Mouse (Mus musculus): ENCODE results near the gene Arid3a.
"Not testable (repeated sequence)": the region's sequence is repeated elsewhere in the genome, so short reads cannot be mapped to it uniquely, and the experiment has no call there.

Gene Arid3a

DNA sequence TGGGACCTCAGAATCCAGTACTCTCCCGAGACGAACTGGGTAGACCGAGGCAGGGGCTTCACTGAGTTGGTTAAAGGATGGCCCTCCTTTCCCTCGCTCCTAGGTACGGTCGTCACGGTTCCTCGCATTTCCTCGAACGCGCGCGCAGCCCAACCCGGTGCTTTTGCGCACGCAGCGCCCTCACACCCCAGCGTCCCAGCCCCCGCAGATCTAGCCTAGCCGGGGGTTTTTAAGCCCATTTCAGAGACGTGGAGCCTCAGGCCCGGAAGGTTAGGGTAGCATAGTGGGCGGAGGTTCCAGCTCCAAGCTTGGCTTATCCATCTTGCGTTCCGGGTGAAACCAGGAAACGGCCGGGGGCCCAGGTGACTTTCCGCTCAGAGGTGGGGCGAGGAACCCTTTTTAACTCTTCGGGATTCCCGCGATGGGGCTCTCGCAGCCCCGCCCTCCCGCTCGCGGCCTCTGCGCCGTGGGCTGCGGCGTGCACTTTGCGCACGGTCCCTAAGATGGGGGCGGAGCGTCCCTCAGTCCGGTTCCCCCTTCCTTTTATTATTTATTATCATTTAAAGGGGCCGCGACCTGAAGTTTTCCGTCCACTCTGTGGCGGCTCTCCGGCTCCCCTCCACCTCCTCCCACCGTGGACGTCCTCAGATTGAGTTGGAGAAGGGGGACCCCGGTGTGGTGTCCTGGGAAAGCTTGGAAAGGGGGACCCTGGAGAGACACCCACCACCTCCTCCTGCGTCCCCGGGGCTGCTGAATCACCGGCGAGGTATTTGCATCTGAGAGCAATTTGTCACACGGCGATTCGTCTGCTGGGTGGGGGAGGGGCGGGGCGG, at the start of gene Arid3a:
TSS of gene Arid3a (plus strand) at position 553 of the 833 bp plus-strand sequence.
- peak; percentile 91 for DNase-seq (ENCODE audit: low spot score)

DNA sequence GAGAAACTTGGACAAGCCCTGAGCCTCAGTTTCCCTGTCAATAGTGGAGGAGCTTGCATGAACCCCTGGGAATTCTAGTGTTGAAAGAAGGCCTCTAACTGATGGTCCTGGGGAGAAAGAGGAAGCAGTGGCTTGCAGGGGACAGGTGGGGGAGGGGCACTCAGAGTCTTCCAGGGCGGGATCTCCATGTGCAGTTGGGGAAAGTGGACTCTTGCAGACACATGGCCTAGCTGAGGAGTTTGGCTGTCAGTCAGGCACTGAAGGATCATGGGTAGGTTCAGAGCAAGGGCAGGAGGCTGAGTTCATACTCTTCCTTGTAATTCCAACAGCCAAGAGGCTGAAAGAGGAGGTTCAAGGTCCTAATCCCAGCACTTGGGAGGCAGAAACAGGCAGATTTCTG, 49.7 kb upstream of the Arid3a start:
- DNase-seq (ENCODE audit: low spot score): no peak

DNA sequence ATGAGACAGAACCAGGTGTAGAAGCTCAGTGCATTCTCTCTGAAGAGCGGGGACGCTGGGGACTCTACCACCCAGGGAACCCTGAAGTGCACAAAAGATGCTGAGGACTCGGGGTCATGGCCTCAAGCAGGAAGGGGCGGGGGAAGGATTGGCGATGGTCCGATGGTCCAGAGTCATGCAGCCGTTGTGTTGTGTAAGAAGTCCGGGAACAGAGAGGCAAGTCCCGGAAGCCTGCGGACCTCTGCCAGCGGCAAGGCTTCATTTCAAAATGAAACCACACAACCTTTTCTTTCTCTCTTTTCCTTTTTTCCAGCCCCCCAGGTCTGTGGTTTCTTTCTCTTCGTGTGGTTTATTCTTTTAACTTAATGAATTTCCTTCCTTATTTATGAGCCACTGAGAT, 49.1 kb upstream of the Arid3a start:
- DNase-seq (ENCODE audit: low spot score): peak; percentile 71

DNA sequence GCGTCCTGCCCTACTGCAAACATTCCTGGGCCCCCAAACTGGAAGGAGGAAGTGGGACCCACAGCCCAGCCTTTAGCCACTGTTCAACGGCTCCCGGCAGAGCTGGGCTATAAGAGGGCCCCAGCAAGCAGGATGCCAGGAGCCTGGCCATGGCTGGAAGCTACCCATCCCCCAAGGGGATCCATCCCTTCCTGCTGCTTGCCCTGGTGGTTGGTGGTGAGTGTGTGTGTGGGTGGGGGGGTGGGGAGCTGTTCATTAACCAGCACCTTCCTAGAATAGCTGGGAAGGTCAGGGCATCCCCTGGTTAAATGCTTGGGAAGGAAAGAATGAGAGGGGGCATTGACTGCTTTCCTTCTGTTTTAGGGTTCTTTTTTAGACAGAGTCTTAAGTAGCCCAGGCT, 47.3 kb upstream of the Arid3a start:
- DNase-seq (ENCODE audit: low spot score): no peak

DNA sequence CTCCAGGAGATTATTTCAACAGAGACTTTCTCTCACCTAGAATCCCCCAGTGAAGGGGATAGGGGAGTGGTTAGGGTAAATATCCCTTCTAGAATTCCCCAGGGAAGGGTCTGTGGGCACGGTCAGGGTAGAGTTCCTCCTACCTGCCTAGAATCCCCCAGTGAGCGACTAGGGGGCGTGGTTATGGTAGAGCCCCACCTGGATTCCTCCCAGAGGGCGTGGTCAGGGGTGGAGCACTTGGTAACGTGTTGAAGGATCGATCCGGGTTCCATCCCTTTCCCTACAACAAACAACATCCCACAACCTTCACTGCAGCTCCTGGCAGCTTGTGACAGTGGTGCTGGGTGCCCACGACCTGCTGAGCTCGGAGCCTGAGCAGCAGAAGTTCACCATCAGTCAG, 46.1 kb upstream of the Arid3a start:
- DNase-seq (ENCODE audit: low spot score): no peak

DNA sequence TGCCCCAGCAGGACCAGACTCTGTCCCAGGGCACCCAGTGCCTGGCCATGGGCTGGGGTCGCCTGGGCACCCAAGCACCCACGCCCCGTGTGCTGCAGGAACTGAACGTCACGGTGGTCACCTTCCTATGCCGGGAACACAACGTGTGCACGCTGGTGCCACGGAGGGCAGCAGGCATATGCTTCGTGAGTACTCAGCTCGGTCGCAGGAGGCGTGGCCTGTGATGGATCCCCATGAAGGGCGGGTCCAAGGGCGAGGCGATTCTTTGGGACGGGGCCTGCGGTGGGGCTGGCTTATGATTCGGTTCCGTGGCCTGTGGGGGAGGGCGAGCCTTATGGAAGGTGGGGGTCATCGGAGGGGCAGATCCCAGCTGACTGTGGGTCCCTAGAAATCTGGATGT, 44.9 kb upstream of the Arid3a start:
- DNase-seq (ENCODE audit: low spot score): no peak

DNA sequence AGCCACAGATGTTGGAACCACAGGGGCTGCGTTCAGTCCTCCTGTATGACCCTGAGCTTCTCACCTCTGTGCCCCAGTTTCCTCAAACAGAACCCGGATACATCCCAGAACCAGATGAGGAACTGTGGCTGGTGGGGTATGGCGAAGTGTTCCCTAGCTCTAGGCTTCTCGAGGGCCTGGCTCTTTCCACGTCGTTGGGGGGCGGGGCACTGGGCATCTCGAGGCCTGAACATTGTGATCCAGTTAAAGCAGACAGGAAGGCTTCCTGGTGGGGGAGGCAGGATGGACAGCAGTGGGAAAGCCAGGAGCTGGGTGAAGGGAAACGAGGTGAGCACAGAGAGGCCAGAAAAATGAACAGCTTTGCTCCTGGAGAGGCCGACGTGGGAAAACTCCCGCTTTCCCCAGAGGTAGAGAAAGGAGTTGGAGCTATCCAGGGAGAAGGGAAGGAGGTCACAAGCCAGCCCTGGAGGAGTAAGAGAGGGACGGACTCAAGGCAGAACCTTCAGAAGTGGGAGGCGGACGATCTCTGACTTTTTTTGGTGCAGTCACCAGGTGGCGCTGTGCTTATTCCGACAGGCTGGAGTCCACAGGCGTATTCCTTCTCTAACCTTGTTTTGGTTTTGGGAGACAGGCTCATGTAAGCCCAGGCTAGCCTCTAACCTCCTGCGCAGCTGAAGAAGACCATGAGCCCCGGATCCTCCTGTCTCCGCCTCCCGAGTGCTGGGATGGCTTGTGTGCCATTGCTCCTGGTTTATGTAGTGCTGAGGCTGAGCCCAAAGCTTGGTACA, 43.4 kb upstream of the Arid3a start:
- peak; percentile 82 for DNase-seq (ENCODE audit: low spot score)

DNA sequence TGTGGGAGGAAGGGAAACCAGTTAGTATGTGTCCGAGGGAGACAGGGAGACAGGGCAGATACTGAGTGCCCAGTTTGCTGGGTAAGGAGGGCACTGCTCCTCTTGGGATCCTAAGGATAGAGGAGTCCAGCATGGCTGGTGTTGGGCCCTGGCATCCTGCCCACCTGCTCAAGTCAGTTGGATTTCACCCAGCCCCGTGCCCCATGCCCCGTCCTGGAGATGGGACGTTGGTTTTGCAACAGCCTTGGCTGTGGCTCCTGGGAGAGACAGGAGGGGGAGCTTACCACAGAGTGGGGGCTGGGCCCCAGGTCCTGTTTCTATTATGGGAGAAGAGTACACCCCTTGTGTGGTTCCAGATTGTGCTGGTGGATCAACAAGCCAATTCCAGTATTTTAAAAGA, 42.4 kb upstream of the Arid3a start:
- peak; percentile 58 for DNase-seq (ENCODE audit: low spot score)

DNA sequence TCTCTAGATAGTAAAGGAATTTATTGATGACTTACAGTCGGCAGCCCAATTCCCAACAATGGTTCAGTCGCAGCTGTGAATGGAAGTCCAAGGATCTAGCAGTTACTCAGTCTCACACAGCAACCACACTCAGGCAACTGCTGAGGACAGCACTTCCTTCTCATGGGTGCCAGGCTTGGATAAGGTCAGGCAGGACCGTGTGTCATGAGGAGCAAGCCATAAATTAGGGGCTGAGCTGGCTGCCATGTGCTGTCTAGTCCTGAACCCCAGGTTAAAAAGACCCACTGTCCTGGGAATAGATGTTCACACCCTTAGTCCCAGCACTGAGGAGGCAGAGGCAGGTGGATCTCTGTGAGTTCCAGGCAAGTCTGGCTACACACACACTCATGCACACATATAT, 41.9 kb upstream of the Arid3a start:
- not testable (repeated sequence) for DNase-seq (ENCODE audit: low spot score)

DNA sequence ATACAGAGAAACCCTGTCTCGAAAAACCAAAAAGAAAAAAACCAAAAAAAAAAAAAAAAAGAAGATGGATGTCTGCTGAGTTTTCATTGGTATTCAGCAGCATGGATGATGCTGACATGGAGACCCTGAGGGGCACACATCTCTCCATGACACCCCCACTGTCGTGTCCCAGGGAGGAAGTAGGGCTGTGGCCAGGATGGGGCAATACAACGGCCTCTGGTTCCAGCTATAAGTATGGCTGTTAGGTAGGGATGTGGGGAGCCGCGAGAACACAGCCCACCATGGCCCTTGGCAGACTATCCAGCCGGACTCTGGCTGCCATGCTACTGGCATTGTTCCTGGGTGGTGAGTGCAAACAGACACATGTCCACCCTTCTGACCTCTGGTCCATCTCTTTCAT, 40.8 kb upstream of the Arid3a start, which contains the start of gene Elane:
TSS of gene Elane (plus strand) at position 194 of the 400 bp plus-strand sequence.
- DNase-seq (ENCODE audit: low spot score): no peak

DNA sequence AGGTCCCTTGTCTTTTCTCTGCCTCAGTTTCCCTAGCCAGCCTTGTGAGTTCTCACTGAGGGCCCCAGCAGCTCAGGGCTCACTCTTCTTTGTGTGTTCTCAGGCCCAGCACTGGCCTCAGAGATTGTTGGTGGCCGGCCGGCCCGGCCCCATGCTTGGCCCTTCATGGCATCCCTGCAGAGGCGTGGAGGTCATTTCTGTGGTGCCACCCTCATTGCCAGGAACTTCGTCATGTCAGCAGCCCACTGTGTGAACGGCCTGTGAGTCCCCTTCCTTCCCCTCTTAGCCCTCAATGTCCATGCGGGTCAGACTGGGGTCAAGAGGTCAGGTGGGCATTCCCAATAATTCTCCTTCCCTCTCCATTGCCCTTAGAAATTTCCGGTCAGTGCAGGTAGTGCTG, 40.2 kb upstream of the Arid3a start:
- no peak for DNase-seq (ENCODE audit: low spot score)

DNA sequence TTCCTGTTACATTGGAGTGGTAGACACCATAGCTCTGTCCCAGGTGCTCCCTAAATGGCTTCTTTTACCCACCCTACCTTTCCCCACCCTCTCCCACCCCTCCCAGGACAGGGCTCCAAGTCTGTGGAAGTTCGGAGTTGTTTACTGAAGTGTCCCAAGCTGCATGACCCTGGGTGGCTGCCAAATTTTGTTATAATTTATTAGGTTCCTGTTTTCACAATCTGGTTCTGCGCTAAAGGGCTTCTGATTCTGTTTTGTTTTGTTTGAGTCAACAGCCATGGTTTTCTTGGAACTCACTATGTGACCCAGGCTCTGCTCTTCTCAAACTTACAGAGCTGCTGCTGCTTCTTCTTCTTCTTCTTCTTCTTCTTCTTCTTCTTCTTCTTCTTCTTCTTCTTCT, 37.5 kb upstream of the Arid3a start:
- peak; percentile 48 for DNase-seq (ENCODE audit: low spot score)

DNA sequence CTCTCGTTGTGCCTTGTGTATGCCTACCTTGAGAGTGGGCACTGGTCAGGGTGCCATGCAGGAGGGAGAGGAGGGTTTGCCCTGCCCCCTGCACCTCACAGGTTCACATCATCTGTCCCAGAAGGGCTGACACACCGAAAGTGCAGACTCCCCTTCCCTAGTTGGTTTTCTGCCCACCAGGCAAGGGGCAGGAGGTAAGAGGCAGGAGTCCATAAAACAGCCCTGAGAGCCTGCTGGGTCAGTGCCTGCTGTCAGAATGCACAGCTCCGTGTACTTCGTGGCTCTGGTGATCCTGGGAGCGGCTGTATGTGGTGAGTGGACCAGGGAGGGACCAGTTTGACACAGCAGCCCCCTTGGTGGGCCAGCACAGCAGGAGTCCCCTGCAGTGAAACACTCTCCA, 36.2 kb upstream of the Arid3a start, which contains the start of gene Cfd:
TSS of gene Cfd (plus strand) at position 184 of the 400 bp plus-strand sequence.
- DNase-seq (ENCODE audit: low spot score): no peak

DNA sequence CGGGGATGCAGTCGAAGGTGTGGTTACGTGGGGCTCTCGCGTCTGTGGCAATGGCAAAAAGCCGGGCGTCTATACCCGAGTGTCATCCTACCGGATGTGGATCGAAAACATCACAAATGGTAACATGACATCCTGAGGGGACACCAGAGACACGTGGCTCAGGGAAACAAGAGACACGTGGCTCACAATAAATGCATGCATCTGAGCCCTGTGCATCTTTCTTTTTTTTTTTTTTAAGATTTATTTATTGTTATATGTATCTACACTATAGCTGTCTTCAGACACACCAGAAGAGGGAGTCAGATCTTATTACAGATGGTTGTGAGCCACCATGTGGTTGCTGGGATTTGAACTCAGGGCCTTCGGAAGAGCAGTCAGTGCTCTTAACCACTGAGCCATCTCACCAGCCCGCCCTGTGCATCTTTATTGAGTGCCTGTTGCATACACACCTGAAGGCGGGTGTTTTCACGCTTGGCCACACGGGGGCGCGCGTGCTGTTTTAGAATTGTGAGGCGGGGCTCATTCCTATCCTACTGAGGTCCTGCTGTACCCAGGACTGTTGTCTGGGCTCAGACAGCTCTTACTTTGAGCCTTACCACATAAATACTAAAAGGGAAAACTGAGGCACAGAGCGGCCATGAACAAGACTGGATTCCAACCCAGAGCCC, 34.3 kb upstream of the Arid3a start:
- DNase-seq (ENCODE audit: low spot score): peak; percentile 83

DNA sequence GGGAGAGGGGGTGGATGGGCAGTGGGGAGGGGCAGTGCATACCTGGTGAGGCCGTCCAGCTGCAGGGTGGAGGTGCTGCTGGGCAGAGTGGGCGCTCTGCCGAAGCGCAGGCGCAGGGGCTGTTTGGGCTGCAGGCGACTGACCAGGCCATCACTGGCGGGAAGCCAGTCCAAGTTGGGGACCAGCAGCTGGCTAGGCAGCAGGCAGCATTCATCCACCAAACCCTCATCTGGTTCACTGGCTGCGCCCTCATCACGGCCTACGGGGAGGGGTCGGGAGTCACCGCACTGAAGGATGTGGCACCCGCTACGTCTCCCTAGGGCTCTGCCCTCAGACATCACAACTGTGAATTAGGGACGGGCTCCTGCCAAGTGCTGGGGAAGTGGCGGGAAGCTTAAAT, 30.5 kb upstream of the Arid3a start:
- DNase-seq (ENCODE audit: low spot score): no peak

DNA sequence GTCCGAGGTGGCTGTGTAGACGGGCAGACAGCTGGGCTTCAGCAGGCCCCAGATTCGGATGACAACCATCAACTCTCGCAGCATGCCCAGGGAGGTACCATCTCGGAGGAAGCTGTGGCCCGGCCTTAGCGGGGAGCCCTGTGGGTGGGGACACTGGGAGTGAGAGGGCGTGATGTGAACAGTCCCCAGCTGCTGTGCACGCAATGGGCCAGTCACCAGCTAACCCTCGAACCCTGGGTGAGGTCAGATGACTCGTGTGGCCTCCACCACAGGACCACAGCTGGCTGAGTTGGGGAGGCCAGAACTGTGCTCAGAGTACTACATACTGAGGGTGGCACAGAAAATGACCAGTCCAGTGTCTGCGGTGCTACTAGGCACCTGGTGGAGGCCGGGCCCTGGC, 30.0 kb upstream of the Arid3a start:
- DNase-seq (ENCODE audit: low spot score): peak; percentile 55

DNA sequence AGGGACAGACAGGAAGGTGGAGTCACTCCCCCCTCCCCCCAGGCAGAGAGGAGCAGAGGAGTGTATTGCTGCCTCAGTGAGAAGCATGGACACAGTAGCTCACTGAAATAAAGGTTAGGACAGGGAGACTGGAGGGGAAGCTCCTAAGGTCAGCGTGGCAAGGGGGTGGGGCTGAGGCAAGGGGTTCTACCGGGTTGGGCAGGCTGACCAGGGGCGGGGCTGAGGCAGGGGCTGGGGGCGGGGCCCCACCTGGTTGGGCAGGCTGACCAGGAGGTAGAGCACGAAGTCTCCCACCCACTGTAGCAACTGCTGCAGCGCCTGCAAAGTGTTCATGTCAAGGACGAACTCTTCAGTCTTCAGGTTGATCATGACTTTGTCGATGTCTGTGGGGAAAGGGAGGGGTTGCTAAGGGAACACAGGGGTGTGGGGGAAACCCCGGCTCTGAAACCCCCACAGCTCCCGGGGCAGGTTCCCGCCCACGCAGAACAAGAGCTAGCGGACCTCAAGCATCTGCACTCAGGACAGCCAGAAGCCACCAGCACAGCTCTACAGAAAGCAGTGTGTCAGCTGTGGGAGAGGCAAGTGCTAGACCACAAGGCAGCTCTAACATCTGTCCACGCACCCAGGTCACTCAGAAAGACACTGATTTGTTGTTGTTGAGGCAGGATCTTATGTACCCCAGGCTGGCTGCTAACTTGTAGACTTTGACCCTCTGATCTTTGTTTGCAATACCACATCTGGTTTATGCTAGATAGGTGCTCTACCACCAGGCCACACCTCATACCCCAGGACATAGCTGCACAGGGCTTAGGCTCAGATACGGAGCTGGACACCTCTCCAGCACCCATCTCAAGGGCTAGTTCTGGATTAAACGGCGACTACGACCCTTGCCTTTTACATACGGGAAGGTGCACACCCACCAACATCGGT, 29.3 kb upstream of the Arid3a start:
- DNase-seq (ENCODE audit: low spot score): no peak

DNA sequence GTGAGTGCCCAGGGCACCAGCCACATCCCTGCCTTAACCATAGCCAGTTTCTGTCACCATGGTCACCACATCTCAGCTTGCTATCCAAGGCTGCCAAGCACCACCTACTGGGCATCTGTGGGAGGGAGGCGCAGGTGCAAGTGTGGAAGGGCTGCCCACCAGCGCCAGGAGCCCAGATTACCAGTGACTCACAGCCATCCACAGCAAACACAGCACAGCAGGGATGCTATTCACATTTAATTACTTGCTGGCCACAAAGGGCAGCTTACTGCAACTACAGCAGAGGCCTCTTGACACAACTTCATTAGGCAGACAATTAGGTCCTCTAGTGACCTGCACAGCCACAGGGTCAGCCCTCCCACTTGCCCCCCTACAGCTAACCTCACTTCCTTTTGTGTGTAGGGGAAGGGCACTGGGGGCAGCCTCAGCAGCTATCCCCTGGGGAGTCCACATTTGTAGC, 25.9 kb upstream of the Arid3a start:
- no peak for DNase-seq (ENCODE audit: low spot score)

DNA sequence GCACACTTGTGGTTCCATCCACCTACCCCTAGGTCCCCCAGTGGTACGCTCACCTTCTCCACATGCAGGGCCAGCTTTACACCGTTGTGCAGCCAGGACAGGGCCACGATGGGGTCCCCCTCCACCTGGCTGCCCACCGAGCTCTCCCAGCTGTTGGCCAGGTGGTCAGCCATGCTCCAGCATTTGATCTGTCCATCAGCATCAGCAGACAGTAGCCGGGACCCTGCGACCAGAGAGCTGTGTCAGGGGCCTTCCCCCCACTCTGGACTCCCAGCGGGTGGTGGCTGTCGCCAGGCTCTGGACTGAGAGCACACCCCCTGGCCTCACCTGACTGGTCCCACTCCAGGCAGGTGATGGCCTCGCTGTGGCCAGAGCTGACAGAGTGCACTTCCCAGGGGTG, 20.1 kb upstream of the Arid3a start:
- no peak for DNase-seq (ENCODE audit: low spot score)

DNA sequence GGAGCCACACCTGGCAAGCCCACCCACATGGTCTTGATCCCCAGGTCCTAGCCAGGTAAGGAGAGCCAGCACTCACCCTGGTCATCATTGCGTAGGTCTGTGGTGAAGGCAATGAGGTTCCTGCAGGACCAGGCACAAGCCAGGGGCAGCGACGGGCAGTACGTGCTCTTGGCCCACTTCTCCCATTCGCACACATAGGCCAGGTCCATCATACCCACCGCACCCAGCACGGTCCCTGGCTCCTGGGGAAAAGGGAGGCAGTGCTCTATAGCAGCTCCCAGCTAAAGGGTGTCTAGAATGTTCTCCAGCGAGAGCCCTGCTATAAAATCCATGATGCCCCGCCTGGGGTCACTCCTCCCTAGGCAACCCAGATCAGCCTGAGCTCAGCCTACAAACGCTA, 19.4 kb upstream of the Arid3a start:
- DNase-seq (ENCODE audit: low spot score): no peak
